Mouse (Mus musculus): Measurements from ENCODE around the gene Arfgef2.
"Not testable (repeated sequence)": the region's sequence is repeated elsewhere in the genome, so short reads cannot be mapped to it uniquely, and the experiment has no call there.

- TF ChIP-seq ELF1 (IDR thresholded peaks at IDR 0.05; ENCODE audit: low read depth, low read length) (peak; percentile 92), BHLHE40 (IDR thresholded peaks at IDR 0.05; ENCODE audit: low read depth, low read length) (peak; percentile 32; the same call in 1 of the 2 replicates), POLR2A (IDR thresholded peaks at IDR 0.05; ENCODE audit: low read depth, low read length) (peak; percentile 75), RCOR1 (conservative IDR thresholded peaks at IDR 0.05; ENCODE audit: low read depth, low read length) (0 out of 2 replicates have a peak, but pooled peaks have one; percentile 58), TBP (conservative IDR thresholded peaks at IDR 0.05; ENCODE audit: low read depth, low read length) (peak; percentile 83), MXI1 (IDR thresholded peaks at IDR 0.05; ENCODE audit: low read depth, low read length) (peak; percentile 93), KAT2A (IDR thresholded peaks at IDR 0.05; ENCODE audit: insufficient replicate concordance, low read length) (peak; percentile 96), HCFC1 (IDR thresholded peaks at IDR 0.05; ENCODE audit: low read depth, low read length) (peak; percentile 94)
- not testable (repeated sequence) for TF ChIP-seq CTCF (conservative IDR thresholded peaks at IDR 0.05 in 1 of 2, IDR thresholded peaks at IDR 0.05 in 1 of 2; ENCODE audit: low read depth in 2 of 2, low read length in 2 of 2)
Observed at GRCm38 (mm10) chr2:166793542-166794214, 11.7 kb upstream of the Arfgef2 start.
